Mouse (Mus musculus) cerebellum, adult 2 months (tissue): ENCODE data around the gene Gars. TPM values are rescaled to one million over a fixed set of nuclear protein-coding genes. Genes with fewer than 3 reads are reported as not detected.
A peak's percentile ranks its signal among the peaks of the same experiment; 100 is the strongest.

Experiments used
- DNase-seq, 2 experiments: peaks; one replicate each; pipeline ENCODE4 v3.0.0; 2021
- H3K27ac ChIP-seq: fragments of 200-500 bp; 2 replicates; pipeline ENCODE4 v1.5.1; 2012; ENCODE audit warnings: low read length, control low read depth, inconsistent platforms; ENCODE audit not compliant: insufficient read depth
- H3K27me3 ChIP-seq: fragments of 200-500 bp; 2 replicates; pipeline ENCODE4 v1.6.1; 2012; ENCODE audit warnings: inconsistent platforms, mild to moderate bottlenecking, low read length, moderate library complexity; ENCODE audit not compliant: control insufficient read depth, insufficient read depth
- H3K4me1 ChIP-seq: fragments of 200-500 bp; 2 replicates; pipeline ENCODE4 v1.6.1; 2011; ENCODE audit warnings: low read length; ENCODE audit not compliant: control insufficient read depth, insufficient read depth
- H3K4me3 ChIP-seq: fragments of 200-500 bp; replicated peaks from 2 replicates; pipeline ENCODE3; 2011; ENCODE audit warnings: mild to moderate bottlenecking, low read depth, low read length, control low read depth; ENCODE audit not compliant: insufficient read depth
- CTCF ChIP-seq: fragments of 200-500 bp; IDR thresholded peaks from 2 replicates; pipeline ENCODE4 v1.5.1; 2011; ENCODE audit warnings: low read depth, mild to moderate bottlenecking, control low read depth, low read length, moderate library complexity, borderline replicate concordance; ENCODE audit not compliant: insufficient read depth
- POLR2A ChIP-seq: fragments of 200-500 bp; IDR thresholded peaks from 2 replicates; pipeline ENCODE4 v1.6.1; 2011; ENCODE audit warnings: low read length, control low read depth, borderline replicate concordance; ENCODE audit not compliant: insufficient read depth
- WGBS: fragments of 180-500 bp; shearing (Covaris S2); methylation state at CpG from one replicate; pipeline ENCODE4 v1.1.7; 2018; 5-methylcytosine and 5-hydroxymethylcytosine counted together
- polyA plus RNA-seq: library from polyadenylated mRNA; depleted of rRNA; stranded (reverse); fragments of >200 nt; gene quantifications from 2 replicates; pipeline ENCODE4 v1.2.3, GENCODE M21; 2012; rRNA removed

Gars gene
- polyA plus RNA-seq: 121 and 127 TPM in 2 replicates

- WGBS: under 1% methylated on average over 87 of the region's 87 CpGs
- DNase-seq: peak; percentile 90 to 91
- Histone ChIP-seq H3K27ac (peak within 1 kb of the TSS; percentile 74), H3K4me1 (peaks cover 4% of the 10 kb centered on the region), H3K27me3 (no peaks in the 10 kb centered on the region), H3K4me3 (peak within 1 kb of the TSS; percentile 89)
- TF ChIP-seq CTCF (no peak), POLR2A (peak; percentile 88)
Measured at GRCm38 (mm10) chr6:55037799-55038670, at the start of gene Gars. Gars (plus strand) TSS chr6:55038007.

DNA sequence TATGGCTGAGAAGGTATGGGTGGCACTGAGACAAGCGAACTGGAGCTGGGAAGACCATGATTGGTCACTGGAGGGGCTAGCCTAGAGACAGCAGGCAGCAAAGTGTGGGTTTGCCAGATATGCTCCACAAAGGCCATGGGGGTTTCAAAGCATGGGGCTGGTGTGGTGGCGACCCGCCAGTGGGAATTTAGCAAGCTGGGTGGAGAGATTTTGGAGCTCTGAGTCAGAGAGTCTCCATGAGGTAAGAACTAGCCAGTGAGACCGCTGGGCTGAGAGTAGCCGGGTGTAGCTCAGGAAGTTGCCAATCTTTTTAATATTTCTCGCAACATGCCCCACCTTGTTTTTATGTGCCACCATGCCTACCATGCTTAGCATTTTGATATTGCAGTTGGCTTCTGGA lies 49.7 kb upstream of the Gars start:
- 92% methylated on average over 6 of the region's 6 CpGs for WGBS
- Histone ChIP-seq H3K27ac (no peak overlapping the region), H3K4me1 (no peaks in the 10 kb centered on the region; the same call in 1 of the 2 replicates), H3K27me3 (no peaks in the 10 kb centered on the region), H3K4me3 (no peak overlapping the region)
- no peak for DNase-seq
- TF ChIP-seq CTCF (no peak), POLR2A (no peak)

- Histone ChIP-seq H3K27ac (no peak overlapping the region), H3K4me1 (no peaks in the 10 kb centered on the region; the same call in 1 of the 2 replicates), H3K4me3 (no peak overlapping the region), H3K27me3 (no peaks in the 10 kb centered on the region)
- TF ChIP-seq CTCF (no peak), POLR2A (no peak)
- 78% methylated on average over 2 of the region's 2 CpGs for WGBS
- DNase-seq: no peak
Measured at GRCm38 (mm10) chr6:54991189-54991588, 46.6 kb upstream of the Gars start.

DNA sequence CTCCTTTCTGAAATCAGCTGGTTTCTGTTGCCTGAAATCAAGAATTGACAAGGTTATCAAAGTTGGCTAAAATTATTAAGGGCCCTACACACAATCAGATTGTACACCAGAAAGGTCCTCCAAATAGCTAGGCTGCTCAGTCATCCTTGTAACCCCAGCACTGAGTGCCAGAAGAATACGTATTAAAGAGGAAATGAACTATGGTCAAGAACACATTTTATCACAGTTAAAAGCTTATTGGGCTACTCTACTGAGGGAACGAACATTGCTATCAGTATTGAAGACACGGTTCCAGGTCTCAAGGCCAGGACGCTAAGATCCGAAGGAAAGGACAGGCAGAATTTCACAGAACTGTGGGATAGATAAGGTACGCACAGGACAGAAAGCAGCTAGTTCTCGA lies 45.7 kb upstream of the Gars start:
- TF ChIP-seq CTCF: no peak
- no peak for TF ChIP-seq POLR2A
- H3K27ac ChIP-seq: peak overlapping the region; percentile 55
- no peaks in the 10 kb centered on the region; the same call in 1 of the 2 replicates for H3K4me1 ChIP-seq
- H3K4me3 ChIP-seq: peak overlapping the region; percentile 72
- no peak for DNase-seq
- no peaks in the 10 kb centered on the region for H3K27me3 ChIP-seq
- 0% methylated on average over 7 of the region's 7 CpGs for WGBS

- Histone ChIP-seq H3K27ac (peak within 1 kb of the TSS; percentile 60), H3K4me3 (peak within 1 kb of the TSS; percentile 73), H3K27me3 (no peaks in the 10 kb centered on the region), H3K4me1 (no peaks in the 10 kb centered on the region; the same call in 1 of the 2 replicates)
- WGBS: under 1% methylated on average over 41 of the region's 41 CpGs
- DNase-seq: peak; percentile 98 to 99
- TF ChIP-seq POLR2A (peak; percentile 95), CTCF (peak; percentile 73)
Measured at GRCm38 (mm10) chr6:54992734-54993260, 45.0 kb upstream of the Gars start, which contains the start of gene Ggct. Ggct (minus strand) TSS chr6:54992950.

DNA sequence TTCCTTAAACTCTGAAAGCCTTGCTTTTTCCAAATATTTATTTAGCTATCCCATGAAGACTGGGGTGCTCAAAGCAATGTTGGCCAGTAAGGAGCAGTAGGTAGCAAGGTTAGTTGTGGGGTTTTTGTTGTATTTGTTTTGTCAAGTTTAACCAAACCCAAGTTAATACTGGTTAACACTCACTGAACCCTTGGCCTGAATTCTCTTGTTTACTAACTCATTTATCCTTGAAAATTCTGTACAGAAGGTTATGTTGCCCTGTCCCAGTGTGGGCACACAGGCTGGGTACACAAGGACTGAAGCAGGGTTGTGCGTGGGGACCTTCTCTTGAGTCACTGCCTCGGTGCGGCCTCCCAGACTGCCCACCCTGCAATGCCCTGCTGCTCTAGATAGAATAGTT lies 41.4 kb upstream of the Gars start:
- H3K27ac ChIP-seq: no peak overlapping the region
- no peak overlapping the region for H3K4me3 ChIP-seq
- WGBS: 91% methylated on average over 3 of the region's 3 CpGs
- DNase-seq: no peak
- TF ChIP-seq CTCF (no peak), POLR2A (no peak)
- no peaks in the 10 kb centered on the region for H3K27me3 ChIP-seq
- no peaks in the 10 kb centered on the region for H3K4me1 ChIP-seq

DNA sequence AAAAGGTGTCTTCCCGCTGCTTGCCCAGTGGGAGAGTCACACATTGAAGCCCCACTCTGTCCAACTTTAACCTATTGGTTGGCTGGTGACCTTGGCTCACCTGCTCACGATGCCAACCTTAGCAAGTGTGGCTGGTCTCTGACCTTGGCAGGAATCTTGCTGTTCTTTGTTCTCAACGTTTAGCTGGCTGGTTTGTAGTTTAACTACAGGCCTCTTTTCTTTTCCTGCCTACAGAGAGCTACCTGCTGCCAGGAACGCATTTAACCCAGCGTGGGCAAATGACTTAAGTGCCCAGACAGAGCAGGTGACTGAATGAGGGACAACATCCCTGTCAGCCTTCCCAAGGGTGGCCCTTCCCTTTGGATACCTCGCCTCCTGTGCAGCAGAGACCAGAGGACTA lies 40.1 kb upstream of the Gars start:
- Histone ChIP-seq H3K27me3 (no peaks in the 10 kb centered on the region), H3K4me1 (no peaks in the 10 kb centered on the region)

More for the DNA sequence above, 40.1 kb upstream of the Gars start:
- no peak for DNase-seq
- WGBS: 79% methylated on average over 6 of the region's 6 CpGs
- H3K27ac ChIP-seq: no peak overlapping the region
- no peak for TF ChIP-seq CTCF
- no peak for TF ChIP-seq POLR2A
- no peak overlapping the region for H3K4me3 ChIP-seq
